Mouse (Mus musculus): ENCODE measurements at regions not wholly inside any gene's neighbourhood (a gene's known extent, or its start where the extent isn't known, plus 50 kb on each side); places are given as distances from the start of the nearest gene placed in this dataset.
A peak's percentile ranks its signal among the peaks of the same experiment; 100 is the strongest.
"Not testable (repeated sequence)": the region's sequence is repeated elsewhere in the genome, so short reads cannot be mapped to it uniquely, and the experiment has no call there.

DNA sequence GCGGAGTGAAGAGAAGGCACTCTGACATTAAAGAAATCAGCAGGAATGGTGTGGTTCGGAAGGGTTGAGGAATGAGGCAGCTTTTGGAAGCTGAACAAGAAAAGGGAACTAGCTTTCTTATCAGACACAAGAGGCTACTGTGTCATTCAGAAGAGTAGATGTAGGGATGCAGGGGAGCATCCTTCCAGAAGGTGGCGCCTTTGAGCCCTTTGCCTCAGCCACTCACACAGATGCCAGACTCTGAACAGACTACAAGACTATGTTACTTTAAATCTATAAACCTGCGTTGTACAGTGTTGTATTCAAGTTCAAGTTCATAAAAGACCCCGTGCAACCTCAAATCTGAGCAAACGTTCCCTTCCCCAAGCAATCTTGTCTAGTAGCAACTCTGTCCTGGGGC, 128.9 kb downstream of the Kap start:
- ATAC-seq (ENCODE audit: insufficient number of reproducible peaks, low FRiP score, low TSS enrichment, low read depth); H3K27me3 ChIP-seq (ENCODE audit: control insufficient read depth, insufficient read depth, low read length); H3K9ac ChIP-seq (ENCODE audit: low read length); H3K9me3 ChIP-seq (ENCODE audit: control insufficient read depth, low read length); DNase-seq (ENCODE audit: low spot score); H3K27ac ChIP-seq (replicated peaks; ENCODE audit: low read depth, low read length); H3K4me3 ChIP-seq (ENCODE audit: low read depth, low read length); H3K4me1 ChIP-seq (ENCODE audit: control insufficient read depth, insufficient read depth, low read length); H3K36me3 ChIP-seq (ENCODE audit: control insufficient read depth, insufficient read depth, low read length); H3K4me2 ChIP-seq (ENCODE audit: low read depth, severe bottlenecking): not testable (repeated sequence)
- WGBS, result 65% methylated on average over 6 of the region's 6 CpGs

- H3K4me1 ChIP-seq (ENCODE audit: control insufficient read depth, insufficient read depth, low read length); H3K9me3 ChIP-seq (ENCODE audit: control insufficient read depth, low read length); H3K4me2 ChIP-seq (ENCODE audit: low read depth, severe bottlenecking); H3K36me3 ChIP-seq (ENCODE audit: control insufficient read depth, insufficient read depth, low read length); H3K9ac ChIP-seq (ENCODE audit: low read length); H3K4me3 ChIP-seq (ENCODE audit: low read depth, low read length); ATAC-seq (ENCODE audit: insufficient number of reproducible peaks, low FRiP score, low TSS enrichment, low read depth); H3K27me3 ChIP-seq (ENCODE audit: control insufficient read depth, insufficient read depth, low read length); H3K27ac ChIP-seq (replicated peaks; ENCODE audit: low read depth, low read length): not testable (repeated sequence)
- peak; percentile 56 for DNase-seq (ENCODE audit: low spot score)
- WGBS, result 2% methylated on average over 8 of the region's 8 CpGs
Observed at GRCm38 (mm10) chr6:133706712-133707111, 146.8 kb downstream of the Kap start.

GRCm38 (mm10) chr6:133701625-133702024, 151.9 kb downstream of the Kap start:
- Histone ChIP-seq H3K4me1 (ENCODE audit: control insufficient read depth, insufficient read depth, low read length) (no peaks in the 10 kb centered on the region), H3K9ac (ENCODE audit: low read length) (no peak overlapping the region), H3K27me3 (ENCODE audit: control insufficient read depth, insufficient read depth, low read length) (no peaks in the 10 kb centered on the region), H3K36me3 (ENCODE audit: control insufficient read depth, insufficient read depth, low read length) (no peaks in the 10 kb centered on the region), H3K4me2 (ENCODE audit: low read depth, severe bottlenecking) (no peak overlapping the region), H3K4me3 (ENCODE audit: low read depth, low read length) (no peak overlapping the region), H3K9me3 (ENCODE audit: control insufficient read depth, low read length) (no peaks in the 10 kb centered on the region), H3K27ac (replicated peaks; ENCODE audit: low read depth, low read length) (no peak overlapping the region)
- no peak for ATAC-seq (ENCODE audit: insufficient number of reproducible peaks, low FRiP score, low TSS enrichment, low read depth)
- DNase-seq (ENCODE audit: low spot score), result no peak
- 60% methylated on average over 2 of the region's 2 CpGs for WGBS
